ENCODE assay signal across 8 mouse cellular contexts in genomic region chrX:20658891-20659406, GRCm38 (mm10). TPM values are rescaled to one million over a fixed set of nuclear protein-coding genes. Genes with fewer than 3 reads are reported as not detected.
DNase-seq lines count a peak whose midpoint lies in the region; ATAC-seq and TF ChIP-seq lines count a peak whose summit lies in the region.

No protein-coding gene starts in this region.

- H3K9ac ChIP-seq in lung, embryonic 14.5 days = peak overlapping the region; percentile 57
- H3K9ac ChIP-seq in heart, embryonic 15.5 days = peak overlapping the region; percentile 58
- H3K9ac ChIP-seq in limb, embryonic 13.5 days = peak overlapping the region; percentile 66

- WGBS in lung, embryonic 14.5 days = 17% methylated on average over 24 of the region's 24 CpGs
- 13% methylated on average over 24 of the region's 24 CpGs for WGBS in heart, embryonic 15.5 days
- WGBS in limb, embryonic 13.5 days = 11% methylated on average over 24 of the region's 24 CpGs

- H3K4me1 ChIP-seq in lung, embryonic 14.5 days (ENCODE audit: insufficient read depth) = no peaks in the 10 kb centered on the region
- H3K4me1 ChIP-seq in heart, embryonic 15.5 days (replicated peaks) = peaks cover 1% of the 10 kb centered on the region; the same call in 1 of the 2 replicates
- no peaks in the 10 kb centered on the region for H3K4me1 ChIP-seq in limb, embryonic 13.5 days

- H3K27ac ChIP-seq in lung, embryonic 14.5 days (ENCODE audit: low read depth) = peak overlapping the region; percentile 76; the same call in 1 of the 2 replicates
- peak overlapping the region; percentile 74; the same call in 1 of the 2 replicates for H3K27ac ChIP-seq in heart, embryonic 15.5 days
- peak overlapping the region; percentile 63; the same call in 1 of the 2 replicates for H3K27ac ChIP-seq in limb, embryonic 13.5 days

- ATAC-seq in lung, embryonic 14.5 days (ENCODE audit: insufficient read depth) = peak; percentile 13; the same call in 1 of the 2 replicates
- no peak for ATAC-seq in heart, embryonic 15.5 days (replicated peaks; ENCODE audit: insufficient number of reproducible peaks, insufficient read depth, low FRiP score, low read depth)
- no peak for ATAC-seq in limb, embryonic 13.5 days (ENCODE audit: low FRiP score, low read depth)

- peak; percentile 20 for DNase-seq in lung, embryonic 14.5 days
- no peak for DNase-seq in lung, postnatal 25 days (ENCODE audit: low spot score)
- peak; percentile 21 for DNase-seq in cerebellum, adult 9-10 months
- peak; percentile 2 to 4 for DNase-seq in natural killer cell, adult 2 months (ENCODE audit: low spot score in 2 of 2)
- no peak for DNase-seq in urinary bladder, postnatal 4 days (ENCODE audit: low spot score in 2 of 2)
- DNase-seq in spleen, adult 12 weeks (ENCODE audit: low spot score) = no peak

- no peaks in the 10 kb centered on the region for H3K36me3 ChIP-seq in lung, embryonic 14.5 days (ENCODE audit: insufficient read depth)
- no peaks in the 10 kb centered on the region for H3K36me3 ChIP-seq in heart, embryonic 15.5 days
- no peaks in the 10 kb centered on the region for H3K36me3 ChIP-seq in limb, embryonic 13.5 days

- H3K9me3 ChIP-seq in lung, embryonic 14.5 days (ENCODE audit: low read depth, low read length) = no peaks in the 10 kb centered on the region
- H3K9me3 ChIP-seq in heart, embryonic 15.5 days (replicated peaks) = no peaks in the 10 kb centered on the region
- H3K9me3 ChIP-seq in limb, embryonic 13.5 days = no peaks in the 10 kb centered on the region

- TF ChIP-seq CTCF in lung, embryonic 14.5 days (IDR thresholded peaks at IDR 0.05; ENCODE audit: low read depth) = no peak

- H3K4me2 ChIP-seq in lung, embryonic 14.5 days = peak overlapping the region; percentile 72
- peak overlapping the region; percentile 85 for H3K4me2 ChIP-seq in heart, embryonic 15.5 days
- peak overlapping the region; percentile 80 for H3K4me2 ChIP-seq in limb, embryonic 13.5 days (replicated peaks)

- no peaks in the 10 kb centered on the region for H3K27me3 ChIP-seq in lung, embryonic 14.5 days (ENCODE audit: insufficient read depth, low read length)
- no peaks in the 10 kb centered on the region for H3K27me3 ChIP-seq in heart, embryonic 15.5 days
- H3K27me3 ChIP-seq in limb, embryonic 13.5 days = no peaks in the 10 kb centered on the region

- peak overlapping the region; percentile 49 for H3K4me3 ChIP-seq in lung, embryonic 14.5 days (ENCODE audit: low read depth, low read length)
- H3K4me3 ChIP-seq in heart, embryonic 15.5 days = peak overlapping the region; percentile 61
- H3K4me3 ChIP-seq in limb, embryonic 13.5 days = peak overlapping the region; percentile 53

RNA-seq across cellular contexts. Expression of gene Uba1, which starts 0.8 kb away (rescaled TPM):
- 200 and 202 TPM in 2 replicates for polyA plus RNA-seq in lung, embryonic 14.5 days (2014; fragmentation: Nextera tagmentation; extraction: Ambion mirVana)
- polyA plus RNA-seq in heart, embryonic 15.5 days (2015; fragmentation: Nextera tagmentation; extraction: Ambion mirVana) = 140 and 167 TPM in 2 replicates
- 206 and 220 TPM in 2 replicates for polyA plus RNA-seq in limb, embryonic 13.5 days (2015; fragmentation: Nextera tagmentation; extraction: Ambion mirVana)

RNA-seq across cellular contexts. Expression of gene Cdk16, which starts 28.8 kb away (rescaled TPM):
- polyA plus RNA-seq in lung, embryonic 14.5 days (2014; fragmentation: Nextera tagmentation; extraction: Ambion mirVana) = 92.8 and 96.6 TPM in 2 replicates
- 107 and 136 TPM in 2 replicates for polyA plus RNA-seq in heart, embryonic 15.5 days (2015; fragmentation: Nextera tagmentation; extraction: Ambion mirVana)
- 111 and 116 TPM in 2 replicates for polyA plus RNA-seq in limb, embryonic 13.5 days (2015; fragmentation: Nextera tagmentation; extraction: Ambion mirVana)

RNA-seq across cellular contexts. Expression of gene Ndufb11, which starts 41.5 kb away (rescaled TPM):
- 243 and 245 TPM in 2 replicates for polyA plus RNA-seq in lung, embryonic 14.5 days (2014; fragmentation: Nextera tagmentation; extraction: Ambion mirVana)
- 345 and 459 TPM in 2 replicates for polyA plus RNA-seq in heart, embryonic 15.5 days (2015; fragmentation: Nextera tagmentation; extraction: Ambion mirVana)
- 207 and 219 TPM in 2 replicates for polyA plus RNA-seq in limb, embryonic 13.5 days (2015; fragmentation: Nextera tagmentation; extraction: Ambion mirVana)

RNA-seq across cellular contexts. Expression of gene Rbm10, which starts 41.6 kb away (rescaled TPM):
- 69.8 and 75.1 TPM in 2 replicates for polyA plus RNA-seq in lung, embryonic 14.5 days (2014; fragmentation: Nextera tagmentation; extraction: Ambion mirVana)
- 33.2 and 45.0 TPM in 2 replicates for polyA plus RNA-seq in heart, embryonic 15.5 days (2015; fragmentation: Nextera tagmentation; extraction: Ambion mirVana)
- 72.7 and 73.9 TPM in 2 replicates for polyA plus RNA-seq in limb, embryonic 13.5 days (2015; fragmentation: Nextera tagmentation; extraction: Ambion mirVana)

RNA-seq across cellular contexts. Expression of gene Usp11, which starts 44.8 kb away (rescaled TPM):
- 38.2 and 39.9 TPM in 2 replicates for polyA plus RNA-seq in lung, embryonic 14.5 days (2014; fragmentation: Nextera tagmentation; extraction: Ambion mirVana)
- polyA plus RNA-seq in heart, embryonic 15.5 days (2015; fragmentation: Nextera tagmentation; extraction: Ambion mirVana) = 27.4 and 35.5 TPM in 2 replicates
- polyA plus RNA-seq in limb, embryonic 13.5 days (2015; fragmentation: Nextera tagmentation; extraction: Ambion mirVana) = 56.9 and 60.7 TPM in 2 replicates

Comparison
In these comparisons a context has a peak if more than half of its experiments do, and no peak if none do; other contexts are left out.
1. DNase-seq: peak in lung, embryonic 14.5 days (single experiment), cerebellum, adult 9-10 months (single experiment) and natural killer cell, adult 2 months (2 of 2); none in lung, postnatal 25 days (single experiment), urinary bladder, postnatal 4 days (0 of 2) and spleen, adult 12 weeks (single experiment).
2. Peak in every context shown above with its lines, with median percentiles within 50 percentile points of each other: H3K27ac ChIP-seq, H3K4me2 ChIP-seq, H3K4me3 ChIP-seq and H3K9ac ChIP-seq.